Mouse (Mus musculus) MEL (cell line): ENCODE measurements around the gene Jmjd7. TPM values are rescaled to one million over a fixed set of nuclear protein-coding genes. Genes with fewer than 3 reads are reported as not detected.

Experiments
- DNase-seq: peaks from one replicate; pipeline ENCODE4 v3.0.0; 2011; ENCODE audit warnings: low read depth, low spot score
- H3K27ac ChIP-seq: 2 replicates; pipeline ENCODE4 v1.5.1; 2012; ENCODE audit warnings: low read depth, mild to moderate bottlenecking, control low read depth, low read length, moderate library complexity; ENCODE audit not compliant: control insufficient read depth
- H3K27me3 ChIP-seq, 2 experiments: fragments of 150-350 bp in 1 of 2; sonication (generic) in 1 of 2; 2 replicates each; pipeline ENCODE4 v1.6.1; 2012; ENCODE audit warnings: low read length in 2 of 2, mild to moderate bottlenecking in 2 of 2, improper control_type of control experiment in 1 of 2, moderate library complexity in 1 of 2; ENCODE audit not compliant: insufficient read depth in 2 of 2, control insufficient read depth in 1 of 2
- H3K36me3 ChIP-seq, 2 experiments: 2 replicates each; pipeline ENCODE4 v1.6.1; 2012 to 2014; ENCODE audit warnings: low read length in 2 of 2, improper control_type of control experiment in 1 of 2, inconsistent platforms in 1 of 2, mild to moderate bottlenecking in 1 of 2; ENCODE audit not compliant: insufficient read depth in 2 of 2, control insufficient read depth in 1 of 2
- H3K4me1 ChIP-seq, 2 experiments: fragments of 150-350 bp in 1 of 2; sonication (generic) in 1 of 2; 2 replicates each; pipeline ENCODE4 v1.6.1; 2012; ENCODE audit warnings: low read length in 2 of 2, improper control_type of control experiment in 1 of 2, mild to moderate bottlenecking in 1 of 2; ENCODE audit not compliant: insufficient read depth in 2 of 2, control insufficient read depth in 1 of 2
- H3K4me3 ChIP-seq, 2 experiments: fragments of 150-350 bp in 1 of 2; sonication (generic) in 1 of 2; 2 replicates each; pipeline ENCODE4 v1.5.1; 2012; ENCODE audit warnings: low read depth in 2 of 2, low read length in 2 of 2, mild to moderate bottlenecking in 2 of 2, moderate library complexity in 2 of 2, control low read depth in 1 of 2, improper control_type of control experiment in 1 of 2; ENCODE audit not compliant: control insufficient read depth in 1 of 2, insufficient read depth in 1 of 2
- H3K79me2 ChIP-seq: 2 replicates; pipeline ENCODE4 v1.6.1; 2012; ENCODE audit warnings: mild to moderate bottlenecking, low read length, moderate library complexity; ENCODE audit not compliant: control insufficient read depth, poor library complexity, insufficient read depth
- H3K9ac ChIP-seq: 2 replicates; pipeline ENCODE4 v1.6.1; 2012; ENCODE audit warnings: low read depth, mild to moderate bottlenecking, control low read depth, low read length, moderate library complexity; ENCODE audit not compliant: control insufficient read depth, poor library complexity, severe bottlenecking
- H3K9me3 ChIP-seq: fragments of 150-350 bp; sonication (generic); replicated peaks from 2 replicates; pipeline ENCODE4 v1.6.1; 2012; ENCODE audit warnings: mild to moderate bottlenecking, low read length, improper control_type of control experiment, moderate library complexity; ENCODE audit not compliant: insufficient read depth
- BHLHE40 ChIP-seq: IDR thresholded peaks from 2 replicates; pipeline ENCODE4 v1.6.1; 2012; ENCODE audit warnings: low read depth, mild to moderate bottlenecking, inconsistent platforms, low read length, improper control_type of control experiment, borderline replicate concordance
- CHD1 ChIP-seq: IDR thresholded peaks from 2 replicates; pipeline ENCODE4 v1.6.1; 2012; ENCODE audit warnings: low read depth, mild to moderate bottlenecking, inconsistent platforms, low read length, improper control_type of control experiment
- CHD2 ChIP-seq: IDR thresholded peaks from 2 replicates; pipeline ENCODE4 v1.6.1; 2011; ENCODE audit warnings: low read length, improper control_type of control experiment
- CTCF ChIP-seq, 3 experiments: IDR thresholded peaks in 2 of 3; conservative IDR thresholded peaks in 1 of 3; 2 replicates each; pipeline ENCODE4 v1.5.1; 2011 to 2012; ENCODE audit warnings: low read length in 3 of 3, low read depth in 2 of 3, mild to moderate bottlenecking in 2 of 3, improper control_type of control experiment in 1 of 3, inconsistent platforms in 1 of 3, mixed read lengths in 1 of 3, moderate library complexity in 1 of 3; ENCODE audit not compliant: control insufficient read depth in 1 of 3, insufficient read depth in 1 of 3, poor library complexity in 1 of 3, severe bottlenecking in 1 of 3
- E2F4 ChIP-seq: IDR thresholded peaks from 2 replicates; pipeline ENCODE4 v1.6.1; 2011; ENCODE audit warnings: low read depth, low read length, improper control_type of control experiment, borderline replicate concordance
- ELF1 ChIP-seq: IDR thresholded peaks from 2 replicates; pipeline ENCODE4 v1.6.1; 2014; ENCODE audit warnings: low read depth, mild to moderate bottlenecking, inconsistent platforms, low read length, improper control_type of control experiment, moderate library complexity
- ETS1 ChIP-seq: IDR thresholded peaks from 2 replicates; pipeline ENCODE4 v1.6.1; 2012; ENCODE audit warnings: low read depth, mild to moderate bottlenecking, inconsistent platforms, low read length, improper control_type of control experiment, moderate library complexity
- GABPA ChIP-seq: IDR thresholded peaks from 2 replicates; pipeline ENCODE4 v1.6.1; 2012; ENCODE audit warnings: low read depth, mild to moderate bottlenecking, inconsistent platforms, low read length, improper control_type of control experiment, moderate library complexity
- GATA1 ChIP-seq: IDR thresholded peaks from 2 replicates; pipeline ENCODE4 v1.6.1; 2011; ENCODE audit warnings: low read depth, low read length, improper control_type of control experiment
- HCFC1 ChIP-seq: IDR thresholded peaks from 2 replicates; pipeline ENCODE4 v1.6.1; 2012; ENCODE audit warnings: low read depth, mild to moderate bottlenecking, inconsistent platforms, low read length, improper control_type of control experiment, moderate library complexity
- MAFK ChIP-seq: IDR thresholded peaks from 2 replicates; pipeline ENCODE4 v1.6.1; 2011; ENCODE audit warnings: low read depth, mild to moderate bottlenecking, low read length, improper control_type of control experiment, borderline replicate concordance
- MAX ChIP-seq: IDR thresholded peaks from 2 replicates; pipeline ENCODE4 v1.6.1; 2011; ENCODE audit warnings: low read length, improper control_type of control experiment
- MAZ ChIP-seq: IDR thresholded peaks from 2 replicates; pipeline ENCODE4 v1.6.1; 2012; ENCODE audit warnings: low read depth, mild to moderate bottlenecking, inconsistent platforms, low read length, improper control_type of control experiment
- MEF2A ChIP-seq: IDR thresholded peaks from 2 replicates; pipeline ENCODE4 v1.6.1; 2014; ENCODE audit warnings: low read depth, mild to moderate bottlenecking, inconsistent platforms, low read length, improper control_type of control experiment; ENCODE audit not compliant: poor library complexity, insufficient replicate concordance, severe bottlenecking; ENCODE audit errors: extremely low read depth
- MYB ChIP-seq: IDR thresholded peaks from 2 replicates; pipeline ENCODE4 v1.6.1; 2011; ENCODE audit warnings: mild to moderate bottlenecking, low read depth, low read length, improper control_type of control experiment
- MYC ChIP-seq: IDR thresholded peaks from 2 replicates; pipeline ENCODE4 v1.6.1; 2011; ENCODE audit warnings: low read depth, mild to moderate bottlenecking, low read length, improper control_type of control experiment, moderate library complexity
- NRF1 ChIP-seq: IDR thresholded peaks from 2 replicates; pipeline ENCODE4 v1.6.1; 2014; ENCODE audit warnings: low read depth, mild to moderate bottlenecking, inconsistent platforms, low read length, improper control_type of control experiment, moderate library complexity; ENCODE audit not compliant: poor library complexity, insufficient read depth, severe bottlenecking
- POLR2A ChIP-seq, 2 experiments: IDR thresholded peaks; 2 replicates each; pipeline ENCODE4 v1.6.1; 2011 to 2012; ENCODE audit warnings: low read length in 2 of 2, mild to moderate bottlenecking in 2 of 2, control low read depth in 1 of 2, improper control_type of control experiment in 1 of 2, low read depth in 1 of 2, moderate library complexity in 1 of 2; ENCODE audit not compliant: control insufficient read depth in 1 of 2, insufficient read depth in 1 of 2, poor library complexity in 1 of 2
- POLR2AphosphoS2 ChIP-seq: IDR thresholded peaks from 2 replicates; pipeline ENCODE4 v1.6.1; 2011; ENCODE audit warnings: low read length, improper control_type of control experiment
- POLR2AphosphoS5 ChIP-seq: IDR thresholded peaks from 2 replicates; pipeline ENCODE4 v1.6.1; 2012; ENCODE audit warnings: low read depth, borderline replicate concordance, mild to moderate bottlenecking, inconsistent platforms, low read length, moderate library complexity, mixed read lengths
- RCOR1 ChIP-seq: IDR thresholded peaks from 2 replicates; pipeline ENCODE4 v1.6.1; 2012; ENCODE audit warnings: low read depth, mild to moderate bottlenecking, inconsistent platforms, low read length, improper control_type of control experiment
- TAL1 ChIP-seq: IDR thresholded peaks from 2 replicates; pipeline ENCODE4 v1.6.1; 2012; ENCODE audit warnings: mild to moderate bottlenecking, inconsistent platforms, low read length, moderate library complexity, mixed read lengths
- TBP ChIP-seq: IDR thresholded peaks from 2 replicates; pipeline ENCODE4 v1.8.0; 2011; ENCODE audit warnings: low read depth, low read length, improper control_type of control experiment
- TCF12 ChIP-seq: IDR thresholded peaks from 2 replicates; pipeline ENCODE4 v1.6.1; 2014; ENCODE audit warnings: low read depth, mild to moderate bottlenecking, inconsistent platforms, low read length, improper control_type of control experiment, moderate library complexity
- UBTF ChIP-seq: IDR thresholded peaks from 2 replicates; pipeline ENCODE4 v1.6.1; 2012; ENCODE audit warnings: low read depth, mild to moderate bottlenecking, inconsistent platforms, low read length, improper control_type of control experiment, moderate library complexity, borderline replicate concordance; ENCODE audit not compliant: insufficient read depth
- USF1 ChIP-seq: IDR thresholded peaks from 2 replicates; pipeline ENCODE4 v1.6.1; 2014; ENCODE audit warnings: low read depth, mild to moderate bottlenecking, inconsistent platforms, low read length, improper control_type of control experiment, moderate library complexity
- ZKSCAN1 ChIP-seq: IDR thresholded peaks from 2 replicates; pipeline ENCODE4 v1.6.1; 2012; ENCODE audit warnings: low read depth, mild to moderate bottlenecking, inconsistent platforms, low read length, improper control_type of control experiment, moderate library complexity
- ZMIZ1 ChIP-seq: IDR thresholded peaks from 2 replicates; pipeline ENCODE4 v1.6.1; 2012; ENCODE audit warnings: low read depth, mild to moderate bottlenecking, inconsistent platforms, low read length, improper control_type of control experiment, moderate library complexity
- polyA plus RNA-seq, 2 experiments: library from polyadenylated mRNA; stranded (reverse) in 1 of 2; unstranded in 1 of 2; fragments of >175 nt in 1 of 2; fragments of >200 nt in 1 of 2; gene quantifications; 2 replicates each; pipeline versions ENCODE4 v1.2.1 to v1.2.4; 2012; ENCODE audit warnings: low replicate concordance in 2 of 2, low read depth in 1 of 2; ENCODE audit not compliant: insufficient read length in 2 of 2, insufficient read depth in 1 of 2, missing spikeins in 1 of 2
- total RNA-seq: library from RNA; depleted of rRNA; stranded (reverse); fragments of 300-350 nt; gene quantifications from 2 replicates; pipeline ENCODE4 v1.2.3, GENCODE M21; 2012

Jmjd7 gene
- total and polyA plus RNA-seq, 3 experiments, result 4.2 to 12.0 TPM; not detected in 1

DNA sequence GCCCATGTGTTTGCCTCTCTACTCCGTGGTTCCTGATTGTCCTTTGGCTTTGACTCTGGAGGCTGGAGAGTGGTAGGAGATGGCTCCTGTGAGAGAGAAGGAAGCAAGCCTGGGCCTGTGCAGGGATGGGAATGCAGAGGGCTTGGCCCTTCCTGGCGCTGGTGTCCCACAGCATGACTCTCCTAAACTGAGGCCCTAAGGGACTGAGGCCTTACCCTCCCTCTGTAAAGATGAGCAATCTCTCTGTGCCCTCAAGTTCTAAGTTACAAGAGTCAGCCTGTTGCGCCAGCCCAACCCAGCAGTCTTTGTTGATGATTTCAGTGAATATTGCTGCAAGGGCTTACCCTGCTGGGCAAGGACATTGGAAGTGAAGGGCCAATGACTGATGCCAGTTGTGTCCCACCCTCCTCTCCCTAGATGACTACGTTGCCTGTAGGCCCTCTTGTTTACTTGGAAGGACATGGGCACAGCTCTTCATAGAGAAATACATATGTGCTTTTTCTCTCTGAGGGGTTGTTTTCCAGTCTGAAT is 19.5 kb upstream of the Jmjd7 start:
- no peak overlapping the region for H3K4me3 ChIP-seq
- H3K27ac ChIP-seq, result no peak overlapping the region
- H3K27me3 ChIP-seq, result no peaks in the 10 kb centered on the region
- no peak for DNase-seq
- H3K79me2 ChIP-seq, result no peaks in the 10 kb centered on the region
- no peaks in the 10 kb centered on the region for H3K4me1 ChIP-seq
- H3K36me3 ChIP-seq, result no peaks in the 10 kb centered on the region
- TF ChIP-seq ELF1 (no peak), MYC (no peak), POLR2AphosphoS2 (no peak), MEF2A (no peak), BHLHE40 (no peak), NRF1 (no peak), ZKSCAN1 (no peak), MAX (no peak), GABPA (no peak), CTCF (IDR thresholded peaks at IDR 0.05 in 2 of 3, conservative IDR thresholded peaks at IDR 0.05 in 1 of 3; ENCODE audit: control insufficient read depth in 1 of 3, insufficient read depth in 1 of 3, low read depth in 2 of 3, low read length in 3 of 3, poor library complexity in 1 of 3, severe bottlenecking in 1 of 3) (no peak), TAL1 (no peak), RCOR1 (no peak), TCF12 (no peak), POLR2AphosphoS5 (no peak), GATA1 (no peak), CHD2 (no peak), ETS1 (no peak), E2F4 (no peak), USF1 (no peak), POLR2A (IDR thresholded peaks at IDR 0.05; ENCODE audit: control insufficient read depth in 1 of 2, insufficient read depth in 1 of 2, low read depth in 1 of 2, low read length in 2 of 2, poor library complexity in 1 of 2) (no peak)
- no peaks in the 10 kb centered on the region for H3K9me3 ChIP-seq
- no peak overlapping the region for H3K9ac ChIP-seq

DNA sequence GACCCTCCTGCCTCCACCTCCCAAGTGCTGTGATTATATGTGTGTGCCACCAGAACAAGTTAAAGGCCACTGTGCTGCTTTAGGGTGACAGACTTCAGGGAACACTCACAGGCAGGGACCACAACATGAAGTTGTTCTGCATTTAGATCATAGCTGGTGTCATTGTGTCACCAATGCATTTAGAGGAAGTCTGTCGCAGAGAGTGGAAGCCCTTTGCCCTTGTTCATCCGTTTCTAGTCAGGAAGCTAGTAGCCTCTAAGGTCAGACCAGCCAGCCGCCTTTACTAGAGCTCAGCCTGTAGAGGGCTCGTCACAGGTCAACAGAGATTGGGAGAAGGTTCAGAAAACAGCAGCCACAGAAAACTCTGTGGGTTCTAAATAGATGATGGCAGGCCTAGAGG is 18.6 kb upstream of the Jmjd7 start:
- Histone ChIP-seq H3K36me3 (peaks cover 0 to 6% of the 10 kb centered on the region in 2 experiments; a peak in 2 of 4 replicates), H3K79me2 (no peaks in the 10 kb centered on the region), H3K27me3 (no peaks in the 10 kb centered on the region), H3K4me1 (peaks cover 0 to 7% of the 10 kb centered on the region in 2 experiments; a peak in 2 of 4 replicates), H3K27ac (no peak overlapping the region), H3K9ac (no peak overlapping the region), H3K4me3 (no peak overlapping the region), H3K9me3 (no peaks in the 10 kb centered on the region)
- no peak for DNase-seq
- no peak for TF ChIP-seq MYB
- TF ChIP-seq MAFK, result no peak
- no peak for TF ChIP-seq MAZ
- no peak for TF ChIP-seq CHD1
- no peak for TF ChIP-seq CHD2
- TF ChIP-seq TAL1, result no peak
- TF ChIP-seq GATA1, result no peak
- no peak for TF ChIP-seq POLR2A (IDR thresholded peaks at IDR 0.05; ENCODE audit: control insufficient read depth in 1 of 2, insufficient read depth in 1 of 2, low read depth in 1 of 2, low read length in 2 of 2, poor library complexity in 1 of 2)
- TF ChIP-seq ZMIZ1, result no peak
- no peak for TF ChIP-seq GABPA
- no peak for TF ChIP-seq TCF12
- TF ChIP-seq POLR2AphosphoS5, result no peak
- no peak for TF ChIP-seq ZKSCAN1
- no peak for TF ChIP-seq TBP
- TF ChIP-seq UBTF, result no peak
- TF ChIP-seq E2F4, result no peak
- TF ChIP-seq MEF2A, result no peak
- TF ChIP-seq ETS1, result no peak
- no peak for TF ChIP-seq HCFC1
